Mouse (Mus musculus): ENCODE data around the gene Gjd2. TPM values are rescaled to one million over a fixed set of nuclear protein-coding genes. Genes with fewer than 3 reads are reported as not detected.

Gjd2 gene
- not detected for total RNA-seq (2023)

DNA sequence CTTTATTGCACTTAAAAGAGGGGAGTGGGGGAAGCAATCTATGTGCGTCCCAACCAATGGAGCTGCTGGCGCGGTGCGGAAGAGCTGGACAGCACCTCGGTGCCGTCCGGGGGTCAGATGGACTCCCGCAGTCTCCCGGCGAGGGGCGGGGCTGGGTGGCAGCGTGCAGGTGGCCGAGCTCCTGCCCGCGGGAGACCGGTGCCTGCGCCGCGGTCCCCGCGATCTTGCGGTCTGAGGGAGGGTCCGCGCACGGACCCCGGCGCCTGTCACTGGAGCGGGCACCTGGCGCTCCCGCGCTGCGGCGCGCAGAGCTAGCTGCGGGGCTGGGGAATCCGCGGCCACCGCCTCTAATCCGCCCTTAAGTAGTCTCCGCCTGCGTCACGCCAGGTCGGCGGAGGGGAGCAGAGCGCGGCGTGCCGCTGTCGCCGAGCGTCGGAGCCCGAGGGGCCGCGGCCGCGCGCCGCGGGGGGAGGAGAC is at the start of gene Gjd2:
Gene Gjd2, minus strand, starts transcription at position 325 of the 477 bp plus-strand sequence.

DNA sequence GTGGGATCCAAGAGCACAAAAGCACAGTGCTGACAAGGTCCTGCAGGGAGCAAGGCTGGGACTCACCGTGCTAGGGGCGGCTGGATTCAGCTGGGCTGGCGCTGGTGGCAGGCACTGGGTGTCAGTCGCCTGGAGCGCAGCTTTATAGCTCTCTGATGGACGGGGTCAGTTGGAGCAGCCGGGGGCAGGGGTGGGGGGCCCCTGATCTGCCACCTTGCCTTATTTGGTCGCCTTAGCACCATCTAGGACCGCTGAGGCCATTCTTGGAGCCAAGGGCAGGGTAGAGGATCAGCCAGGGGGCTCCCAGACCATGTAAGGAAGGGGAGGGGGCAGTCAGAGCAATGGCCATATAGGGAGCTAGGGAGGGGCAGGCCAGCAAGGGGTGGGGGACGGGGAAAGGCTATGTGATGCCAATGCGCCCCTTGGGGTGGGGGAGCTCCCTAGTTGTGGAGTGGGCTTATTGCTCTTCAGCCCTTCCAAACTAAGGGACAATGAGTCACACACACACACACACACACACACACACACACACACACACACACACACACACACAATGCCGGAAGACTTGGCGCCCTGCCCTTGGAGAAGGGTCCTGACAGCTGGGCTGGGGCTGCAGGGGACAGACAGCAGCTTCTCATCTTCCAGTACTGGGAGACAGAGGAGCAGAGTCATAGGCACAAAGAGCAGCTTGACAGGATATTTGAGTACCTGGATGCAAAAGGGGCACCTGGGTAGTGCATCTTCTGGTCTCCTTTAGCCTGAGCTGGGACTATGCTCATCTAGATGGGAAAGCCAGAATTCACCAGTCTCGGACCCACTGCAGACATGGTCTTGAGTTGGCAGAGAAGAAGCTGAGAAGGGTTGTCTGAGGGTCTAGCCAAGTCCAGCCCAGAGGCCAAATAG is 39.5 kb upstream of the Gjd2 start, which contains the start of gene Actc1:
Gene Actc1, minus strand, starts transcription at position 853 of the 903 bp plus-strand sequence.

Other genes with a start within 250 kb of the Gjd2 start
- 10 to 100 TPM; 16.0 to 17.2 TPM for gene Scg5, start 184.5 kb downstream of the Gjd2 start, total RNA-seq (2023)
- gene Arhgap11a, start 165.0 kb downstream of the Gjd2 start, total RNA-seq (2023) = 1 to 10 TPM; 4.9 to 5.6 TPM
- not detected for gene Actc1, start 39.9 kb upstream of the Gjd2 start, total RNA-seq (2023)
- gene Aqr, start 173.4 kb upstream of the Gjd2 start, total RNA-seq (2023) = 100 to 1,000 TPM; 102 to 109 TPM
- 10 to 100 TPM; 12.1 to 12.6 TPM for gene Zfp770, start 187.8 kb upstream of the Gjd2 start, total RNA-seq (2023)

All from T-cell, adult 66 days (primary cell).